Comparison of ENCODE assay signal across 24 mouse cellular contexts in genomic region chr8:82920124-82920523, GRCm38 (mm10). TPM values are rescaled to one million over a fixed set of nuclear protein-coding genes. Genes with fewer than 3 reads are reported as not detected.
DNase-seq lines count a peak whose midpoint lies in the region; ATAC-seq and TF ChIP-seq lines count a peak whose summit lies in the region.
"Had no signal": no experiment of that assay in that cellular context is flagged by ENCODE, and none has a peak within 500 bp of the region (broad histone marks: within the 10 kb centered on the region; RNA-seq: fewer than 3 reads in every experiment).

No protein-coding gene starts in this region.

- peaks cover 1% of the 10 kb centered on the region for H3K79me3 ChIP-seq in C2C12 (ENCODE audit: low read depth)

- H3K27me3 ChIP-seq in hindbrain, embryonic 11.5 days (ENCODE audit: control insufficient read depth, insufficient read depth, low read length), result no peaks in the 10 kb centered on the region
- H3K27me3 ChIP-seq in hindbrain, embryonic 16.5 days (replicated peaks; ENCODE audit: control insufficient read depth, insufficient read depth, low read length), result no peaks in the 10 kb centered on the region
- H3K27me3 ChIP-seq in C2C12 (ENCODE audit: control insufficient read depth, insufficient read depth, insufficient read length), result no peaks in the 10 kb centered on the region
- H3K27me3 ChIP-seq: embryonic facial prominence, embryonic 13.5 days; forebrain, embryonic 13.5 days; Patski had no signal

- peak; percentile 59; the same call in 1 of the 2 replicates for ATAC-seq in hindbrain, embryonic 11.5 days (ENCODE audit: low FRiP score)
- ATAC-seq in hindbrain, embryonic 16.5 days, result no peak
- ATAC-seq: forebrain, embryonic 13.5 days; forebrain, embryonic 16.5 days; Patski had no signal

- no peak for DNase-seq in hindbrain, embryonic 11.5 days (ENCODE audit: low spot score)
- DNase-seq in MN1 (ENCODE audit: low spot score), result peak; percentile 19
- DNase-seq in right cerebral cortex, postnatal 25 days, result no peak
- DNase-seq in layer of hippocampus, postnatal 36 days, result no peak
- DNase-seq: adrenal gland, postnatal 10 days; adrenal gland, postnatal 36 days; cerebellum, adult 18-20 months; cerebellum, adult 9-10 months; cerebellum, postnatal 14 days; embryo, embryonic 11 days; gastrocnemius, postnatal 10 days; gastrocnemius, postnatal 36 days; heart, postnatal 36 days had no signal

- no peak for TF ChIP-seq CTCF in C2C12 (IDR thresholded peaks at IDR 0.05; ENCODE audit: control insufficient read depth, insufficient read depth, insufficient read length)

- no peaks in the 10 kb centered on the region for H3K9me3 ChIP-seq in hindbrain, embryonic 11.5 days (ENCODE audit: control insufficient read depth, low read length)
- H3K9me3 ChIP-seq in hindbrain, embryonic 16.5 days (ENCODE audit: control insufficient read depth, low read length), result no peaks in the 10 kb centered on the region
- H3K9me3 ChIP-seq: embryonic facial prominence, embryonic 10.5 days; embryonic facial prominence, embryonic 13.5 days; forebrain, embryonic 13.5 days; hindbrain, embryonic 10.5 days had no signal

- no peak overlapping the region for H3K9ac ChIP-seq in hindbrain, embryonic 11.5 days (ENCODE audit: low read depth, low read length)
- no peak overlapping the region for H3K9ac ChIP-seq in hindbrain, embryonic 16.5 days (ENCODE audit: low read depth, low read length)
- H3K9ac ChIP-seq: embryonic facial prominence, embryonic 13.5 days; forebrain, embryonic 13.5 days; hindbrain, embryonic 14.5 days had no signal

- 55% methylated on average over 4 of the region's 4 CpGs for WGBS in hindbrain, embryonic 11.5 days
- WGBS in hindbrain, embryonic 16.5 days, result 40% methylated on average over 4 of the region's 4 CpGs

- H3K4me3 ChIP-seq in hindbrain, embryonic 11.5 days (ENCODE audit: low read depth, low read length), result no peak overlapping the region
- no peak overlapping the region for H3K4me3 ChIP-seq in hindbrain, embryonic 16.5 days (ENCODE audit: low read length)
- no peak overlapping the region for H3K4me3 ChIP-seq in C2C12 (ENCODE audit: insufficient read depth, poor library complexity, severe bottlenecking)
- H3K4me3 ChIP-seq: embryonic facial prominence, embryonic 10.5 days; embryonic facial prominence, embryonic 13.5 days; erythroblast, embryonic 14.5 days; forebrain, embryonic 13.5 days; hindbrain, embryonic 10.5 days had no signal

- no peak overlapping the region for H3K27ac ChIP-seq in hindbrain, embryonic 11.5 days (ENCODE audit: low read depth, low read length)
- no peak overlapping the region for H3K27ac ChIP-seq in hindbrain, embryonic 16.5 days (ENCODE audit: low read depth, low read length)
- H3K27ac ChIP-seq: embryonic facial prominence, embryonic 10.5 days; embryonic facial prominence, embryonic 13.5 days; forebrain, embryonic 13.5 days; hindbrain, embryonic 10.5 days; hindbrain, embryonic 14.5 days had no signal

- no peak overlapping the region for H3ac ChIP-seq in C2C12 (ENCODE audit: control insufficient read depth, insufficient read length, low read depth)

- no peak overlapping the region for H3K4me2 ChIP-seq in hindbrain, embryonic 11.5 days (replicated peaks; ENCODE audit: low read depth, low read length)
- no peak overlapping the region for H3K4me2 ChIP-seq in hindbrain, embryonic 16.5 days (ENCODE audit: low read length)
- H3K4me2 ChIP-seq: embryonic facial prominence, embryonic 13.5 days; forebrain, embryonic 13.5 days; heart, embryonic 11.5 days; hindbrain, embryonic 14.5 days had no signal

- H3K36me3 ChIP-seq in hindbrain, embryonic 11.5 days (ENCODE audit: control insufficient read depth, insufficient read depth, low read length), result no peaks in the 10 kb centered on the region
- H3K36me3 ChIP-seq in hindbrain, embryonic 16.5 days (ENCODE audit: control insufficient read depth, insufficient read depth, low read length), result no peaks in the 10 kb centered on the region
- no peaks in the 10 kb centered on the region for H3K36me3 ChIP-seq in C2C12 (ENCODE audit: control insufficient read depth, insufficient read depth)
- H3K36me3 ChIP-seq: embryonic facial prominence, embryonic 10.5 days; embryonic facial prominence, embryonic 13.5 days; hindbrain, embryonic 10.5 days had no signal

- H3K79me2 ChIP-seq in C2C12 (ENCODE audit: control insufficient read depth, insufficient read depth), result no peaks in the 10 kb centered on the region

- no peaks in the 10 kb centered on the region for H3K4me1 ChIP-seq in hindbrain, embryonic 11.5 days (replicated peaks; ENCODE audit: control insufficient read depth, insufficient read depth, low read length)
- no peaks in the 10 kb centered on the region for H3K4me1 ChIP-seq in hindbrain, embryonic 16.5 days (ENCODE audit: control insufficient read depth, insufficient read depth, low read depth, low read length)

TF ChIP-seq in C2C12, 6 proteins besides CTCF, POLR2A, EP300 and RAD21:
- no peak for TF ChIP-seq CEBPB (IDR thresholded peaks at IDR 0.05; ENCODE audit: low read depth)
- no peak for TF ChIP-seq MAX (IDR thresholded peaks at IDR 0.05)
- no peak for TF ChIP-seq FOSL1 (IDR thresholded peaks at IDR 0.05; ENCODE audit: insufficient read depth, low read length, poor library complexity, severe bottlenecking)
- no peak for TF ChIP-seq MYOG (IDR thresholded peaks at IDR 0.05; ENCODE audit: control insufficient read depth, extremely low read depth, insufficient read length)
- peak; percentile 8 for TF ChIP-seq USF1 (IDR thresholded peaks at IDR 0.05; ENCODE audit: low read depth)
- no peak for TF ChIP-seq MYOD1 (IDR thresholded peaks at IDR 0.05; ENCODE audit: control insufficient read depth, insufficient read length, low read depth)

RNA-seq across cellular contexts. Expression of gene Rnf150, which starts 57.0 kb away (rescaled TPM):
- 2.3 and 2.4 TPM in 2 replicates for polyA plus RNA-seq in hindbrain, embryonic 11.5 days (2014; fragmentation: Nextera tagmentation; extraction: Ambion mirVana)
- polyA plus RNA-seq in hindbrain, embryonic 16.5 days (2015; fragmentation: Nextera tagmentation; extraction: Ambion mirVana), result 2.0 and 2.1 TPM in 2 replicates
- 3.5 TPM for polyA plus RNA-seq in C2C12 (2012; fragmentation: generic; extraction: Trizol)
- total RNA-seq in layer of hippocampus, postnatal 36 days (2021), result 10 to 100 TPM; 46.6 to 48.4 TPM
- polyA plus RNA-seq: erythroblast, embryonic 14.5 days had no signal
